Mouse (Mus musculus) limb, embryonic 12.5 days (tissue): ENCODE data around the gene Hbq1b. TPM values are rescaled to one million over a fixed set of nuclear protein-coding genes. Genes with fewer than 3 reads are reported as not detected.
"Not testable (repeated sequence)": the region's sequence is repeated elsewhere in the genome, so short reads cannot be mapped to it uniquely, and the experiment has no call there.

Source experiments
- ATAC-seq: fragments of 200-750 bp; cut with Nextera tagmentation; 2 replicates; pipeline ENCODE4 v1.8.0; 2017; ENCODE audit warnings: low read depth, moderate TSS enrichment; ENCODE audit not compliant: insufficient number of reproducible peaks, insufficient read depth, low FRiP score, low TSS enrichment
- H3K27ac ChIP-seq: fragments of 300-500 bp; sonication (generic); 2 replicates; pipeline ENCODE4 v1.5.1; 2016; ENCODE audit warnings: mild to moderate bottlenecking, moderate library complexity
- H3K27me3 ChIP-seq: fragments of 300-500 bp; sonication (generic); 2 replicates; pipeline ENCODE4 v1.6.1; 2016; ENCODE audit warnings: mild to moderate bottlenecking, moderate library complexity
- H3K36me3 ChIP-seq: fragments of 300-500 bp; sonication (generic); 2 replicates; pipeline ENCODE4 v1.6.1; 2016; ENCODE audit warnings: mild to moderate bottlenecking, moderate library complexity
- H3K4me1 ChIP-seq: fragments of 300-500 bp; sonication (generic); replicated peaks from 2 replicates; pipeline ENCODE4 v1.6.1; 2016
- H3K4me2 ChIP-seq: fragments of 300-500 bp; sonication (generic); 2 replicates; pipeline ENCODE4 v1.6.1; 2016; ENCODE audit warnings: mild to moderate bottlenecking, moderate library complexity
- H3K4me3 ChIP-seq: fragments of 300-500 bp; sonication (generic); replicated peaks from 2 replicates; pipeline ENCODE4 v1.5.1; 2016; ENCODE audit warnings: mild to moderate bottlenecking
- H3K9ac ChIP-seq: fragments of 300-500 bp; sonication (generic); replicated peaks from 2 replicates; pipeline ENCODE4 v1.6.1; 2016; ENCODE audit warnings: mild to moderate bottlenecking, moderate library complexity
- H3K9me3 ChIP-seq: fragments of 300-500 bp; sonication (generic); 2 replicates; pipeline ENCODE4 v1.6.1; 2016; ENCODE audit warnings: mild to moderate bottlenecking, moderate library complexity
- WGBS: fragments of 180-500 bp; shearing (Covaris S2); methylation state at CpG from one replicate; pipeline ENCODE4 v1.1.7; 2016; 5-methylcytosine and 5-hydroxymethylcytosine counted together
- polyA plus RNA-seq: library from polyadenylated mRNA; unstranded; fragments of >200 nt; fragmentation: Nextera tagmentation; extraction: Ambion mirVana; gene quantifications from 2 replicates; pipeline ENCODE4 v1.2.1, GENCODE M21; 2016

Hbq1b gene
- polyA plus RNA-seq = 3.5 and 3.9 TPM in 2 replicates

- 0 out of 2 replicates have a peak, but pooled peaks have one; percentile 45 for ATAC-seq
Measured at GRCm38 (mm10) chr11:32286695-32287492, at the start of gene Hbq1b. TSS of gene Hbq1b (plus strand) at chr11:32286965.

GRCm38 (mm10) chr11:32237411-32237795 lies 49.4 kb upstream of the Hbq1b start:
- Histone ChIP-seq H3K27ac (no peak overlapping the region; the same call in 1 of the 2 replicates), H3K4me2 (no peak overlapping the region), H3K4me3 (no peak overlapping the region), H3K9ac (no peak overlapping the region), H3K36me3 (peaks cover 80% of the 10 kb centered on the region), H3K9me3 (no peaks in the 10 kb centered on the region), H3K27me3 (no peaks in the 10 kb centered on the region), H3K4me1 (no peaks in the 10 kb centered on the region)
- WGBS = 96% methylated on average over 3 of the region's 3 CpGs
- no peak for ATAC-seq

More at GRCm38 (mm10) chr11:32286695-32287492, at the start of gene Hbq1b:
- H3K36me3 ChIP-seq, H3K27ac ChIP-seq, H3K4me1 ChIP-seq, H3K9me3 ChIP-seq: not testable (repeated sequence)
- WGBS = 21% methylated on average over 31 of the region's 33 CpGs
- peak within 1 kb of the TSS; percentile 59 for H3K4me2 ChIP-seq
- peak within 1 kb of the TSS; percentile 31 for H3K4me3 ChIP-seq
- H3K9ac ChIP-seq = 0 out of 2 replicates have a peak within 1 kb of the TSS, but pooled peaks have one; percentile 31
- peaks cover 15% of the 10 kb centered on the region for H3K27me3 ChIP-seq

GRCm38 (mm10) chr11:32238093-32238860 lies 48.5 kb upstream of the Hbq1b start:
- no peak overlapping the region for H3K9ac ChIP-seq
- WGBS = 65% methylated on average over 5 of the region's 5 CpGs
- no peak overlapping the region for H3K27ac ChIP-seq
- H3K9me3 ChIP-seq = no peaks in the 10 kb centered on the region
- peaks cover 71% of the 10 kb centered on the region for H3K36me3 ChIP-seq
- no peak overlapping the region for H3K4me3 ChIP-seq
- no peak for ATAC-seq
- H3K27me3 ChIP-seq = no peaks in the 10 kb centered on the region
- no peak overlapping the region for H3K4me2 ChIP-seq
- H3K4me1 ChIP-seq = no peaks in the 10 kb centered on the region

- Histone ChIP-seq H3K4me3 (no peak overlapping the region), H3K27ac (no peak overlapping the region), H3K4me2 (no peak overlapping the region), H3K9ac (no peak overlapping the region), H3K9me3 (no peaks in the 10 kb centered on the region), H3K27me3 (no peaks in the 10 kb centered on the region), H3K36me3 (peaks cover 66% of the 10 kb centered on the region), H3K4me1 (no peaks in the 10 kb centered on the region)
- no peak for ATAC-seq
Measured at GRCm38 (mm10) chr11:32241391-32241790, 45.4 kb upstream of the Hbq1b start.

- H3K27me3 ChIP-seq = no peaks in the 10 kb centered on the region
- no peak overlapping the region for H3K27ac ChIP-seq
- no peaks in the 10 kb centered on the region for H3K9me3 ChIP-seq
- H3K4me1 ChIP-seq = no peaks in the 10 kb centered on the region
- no peak overlapping the region for H3K9ac ChIP-seq
- WGBS = 89% methylated on average over 3 of the region's 3 CpGs
- no peak overlapping the region for H3K4me2 ChIP-seq
- peaks cover 69% of the 10 kb centered on the region for H3K36me3 ChIP-seq
- ATAC-seq = no peak
- no peak overlapping the region for H3K4me3 ChIP-seq
Measured at GRCm38 (mm10) chr11:32242209-32242608, 44.6 kb upstream of the Hbq1b start.

GRCm38 (mm10) chr11:32243205-32243955 lies 43.4 kb upstream of the Hbq1b start:
- Histone ChIP-seq H3K27me3 (no peaks in the 10 kb centered on the region), H3K27ac (no peak overlapping the region), H3K4me2 (no peak overlapping the region), H3K4me1 (no peaks in the 10 kb centered on the region), H3K9me3 (no peaks in the 10 kb centered on the region), H3K9ac (no peak overlapping the region), H3K36me3 (peaks cover 71% of the 10 kb centered on the region), H3K4me3 (no peak overlapping the region)
- WGBS = 74% methylated on average over 7 of the region's 7 CpGs
- ATAC-seq = no peak

GRCm38 (mm10) chr11:32244064-32244463 lies 42.7 kb upstream of the Hbq1b start:
- ATAC-seq = no peak
- H3K9ac ChIP-seq = no peak overlapping the region
- no peak overlapping the region for H3K27ac ChIP-seq
- H3K4me2 ChIP-seq = no peak overlapping the region
- no peaks in the 10 kb centered on the region for H3K27me3 ChIP-seq
- H3K36me3 ChIP-seq = peaks cover 71% of the 10 kb centered on the region
- H3K9me3 ChIP-seq = no peaks in the 10 kb centered on the region
- WGBS = 93% methylated on average over 3 of the region's 3 CpGs
- no peaks in the 10 kb centered on the region for H3K4me1 ChIP-seq
- H3K4me3 ChIP-seq = no peak overlapping the region

GRCm38 (mm10) chr11:32244617-32245016 lies 42.1 kb upstream of the Hbq1b start:
- Histone ChIP-seq H3K4me3 (no peak overlapping the region), H3K9me3 (no peaks in the 10 kb centered on the region), H3K27me3 (no peaks in the 10 kb centered on the region), H3K27ac (no peak overlapping the region), H3K9ac (no peak overlapping the region), H3K36me3 (peaks cover 72% of the 10 kb centered on the region), H3K4me2 (no peak overlapping the region), H3K4me1 (no peaks in the 10 kb centered on the region)
- no peak for ATAC-seq
- WGBS = 91% methylated on average over 1 of the region's 1 CpGs

- H3K4me2 ChIP-seq = no peak overlapping the region
- 87% methylated on average over 6 of the region's 6 CpGs for WGBS
- no peak for ATAC-seq
- H3K27me3 ChIP-seq = no peaks in the 10 kb centered on the region
- H3K4me1 ChIP-seq = no peaks in the 10 kb centered on the region
- H3K36me3 ChIP-seq = peaks cover 72% of the 10 kb centered on the region
- no peaks in the 10 kb centered on the region for H3K9me3 ChIP-seq
- H3K27ac ChIP-seq = no peak overlapping the region
- no peak overlapping the region for H3K9ac ChIP-seq
- H3K4me3 ChIP-seq = no peak overlapping the region
Measured at GRCm38 (mm10) chr11:32245614-32246013, 41.2 kb upstream of the Hbq1b start.

GRCm38 (mm10) chr11:32247068-32247467 lies 39.7 kb upstream of the Hbq1b start:
- ATAC-seq = no peak
- no peak overlapping the region for H3K9ac ChIP-seq
- H3K27me3 ChIP-seq = no peaks in the 10 kb centered on the region
- H3K4me1 ChIP-seq = no peaks in the 10 kb centered on the region
- H3K4me2 ChIP-seq = no peak overlapping the region
- peaks cover 74% of the 10 kb centered on the region for H3K36me3 ChIP-seq
- no peak overlapping the region for H3K27ac ChIP-seq
- H3K4me3 ChIP-seq = no peak overlapping the region
- no peaks in the 10 kb centered on the region for H3K9me3 ChIP-seq

GRCm38 (mm10) chr11:32248350-32248749 lies 38.4 kb upstream of the Hbq1b start:
- ATAC-seq = no peak
- Histone ChIP-seq H3K9ac (no peak overlapping the region), H3K36me3 (peaks cover 84% of the 10 kb centered on the region), H3K4me1 (no peaks in the 10 kb centered on the region), H3K9me3 (no peaks in the 10 kb centered on the region), H3K27ac (no peak overlapping the region), H3K4me2 (no peak overlapping the region), H3K27me3 (no peaks in the 10 kb centered on the region), H3K4me3 (no peak overlapping the region)
- 88% methylated on average over 3 of the region's 3 CpGs for WGBS
